Mouse (Mus musculus): ENCODE results near the gene Agtpbp1. TPM values are rescaled to one million over a fixed set of nuclear protein-coding genes. Genes with fewer than 3 reads are reported as not detected.

Gene Agtpbp1
- polyA plus RNA-seq, 1 experiment from 2014 or later: 7.3 TPM

DNA sequence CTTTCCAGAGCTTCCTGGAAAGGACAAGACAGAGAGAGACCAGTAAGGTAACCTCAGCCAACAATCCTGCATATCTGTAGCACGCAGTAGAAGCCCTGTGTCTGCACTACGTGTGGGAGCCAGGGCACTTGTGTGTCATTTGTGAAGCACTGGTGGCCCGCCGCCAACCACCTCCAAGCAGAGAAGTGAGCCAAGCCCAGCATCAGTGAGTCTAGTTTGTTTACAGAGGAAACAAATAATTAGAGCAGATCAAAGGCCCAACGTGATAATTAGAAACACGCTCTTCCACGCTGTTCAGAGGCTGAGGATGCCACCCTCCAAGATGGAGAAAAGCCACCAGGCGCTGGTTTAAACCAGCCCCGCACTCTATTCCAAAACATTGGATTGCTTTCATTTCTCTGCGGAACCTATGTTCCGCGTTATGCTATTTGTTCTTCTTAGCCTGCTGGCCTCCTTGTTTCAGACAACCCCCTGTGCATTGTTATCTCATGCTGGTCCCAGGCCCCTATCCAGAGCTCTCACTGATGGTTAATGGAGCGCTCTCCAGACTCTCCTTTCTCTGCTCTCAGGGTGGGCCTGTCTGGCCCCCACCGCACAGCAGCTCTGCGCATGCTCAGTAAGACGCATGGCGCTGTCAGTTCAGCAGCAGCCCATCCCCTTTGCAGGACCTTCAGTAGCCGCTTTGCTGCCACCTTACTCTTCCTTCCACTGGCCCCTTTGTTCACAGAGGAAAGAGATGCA lies 153.7 kb downstream of the Agtpbp1 start:
- WGBS (ENCODE audit: insufficient replicate concordance): 59% methylated on average over 18 of the region's 18 CpGs
- H3K4me2 ChIP-seq (ENCODE audit: low read depth, low read length): no peak overlapping the region
- H3K27ac ChIP-seq (ENCODE audit: low read length): no peak overlapping the region
- no peaks in the 10 kb centered on the region for H3K36me3 ChIP-seq (ENCODE audit: control insufficient read depth, insufficient read depth)
- H3K4me1 ChIP-seq (ENCODE audit: control insufficient read depth, low read depth, low read length): no peaks in the 10 kb centered on the region
- H3K27me3 ChIP-seq (ENCODE audit: control insufficient read depth, insufficient read depth, low read depth, low read length): no peaks in the 10 kb centered on the region
- H3K4me3 ChIP-seq (ENCODE audit: low read depth, low read length): no peak overlapping the region
- H3K9ac ChIP-seq (ENCODE audit: low read depth, low read length): no peak overlapping the region
- no peak for ATAC-seq (ENCODE audit: low read depth)
- H3K9me3 ChIP-seq (replicated peaks; ENCODE audit: control insufficient read depth, low read length): no peaks in the 10 kb centered on the region

GRCm38 (mm10) chr13:59429369-59429768 lies 155.7 kb downstream of the Agtpbp1 start:
- no peaks in the 10 kb centered on the region for H3K4me1 ChIP-seq (ENCODE audit: control insufficient read depth, low read depth, low read length)
- H3K27me3 ChIP-seq (ENCODE audit: control insufficient read depth, insufficient read depth, low read depth, low read length): no peaks in the 10 kb centered on the region
- WGBS (ENCODE audit: insufficient replicate concordance): 56% methylated on average over 6 of the region's 6 CpGs

DNA sequence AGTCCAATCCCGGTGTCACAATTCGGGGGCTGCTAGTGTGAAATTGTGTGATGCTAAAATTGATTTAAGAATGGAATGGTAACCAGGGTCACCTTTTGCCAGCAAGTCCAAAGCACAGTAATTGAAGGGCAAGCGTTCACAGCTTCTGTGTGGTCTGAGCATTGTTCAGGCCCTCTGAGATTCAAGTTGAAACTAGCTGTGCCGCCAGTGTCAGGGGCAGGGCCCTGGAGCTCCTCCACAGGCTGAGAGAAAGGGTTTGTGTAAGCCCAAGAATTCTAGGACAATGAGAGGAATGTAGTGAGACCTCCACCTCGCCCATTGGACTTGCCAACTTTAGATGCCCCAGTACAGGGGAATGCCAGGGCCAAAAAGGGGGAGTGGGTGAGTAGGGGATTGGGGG lies 161.2 kb downstream of the Agtpbp1 start:
- 58% methylated on average over 5 of the region's 5 CpGs for WGBS (ENCODE audit: insufficient replicate concordance)
- Histone ChIP-seq H3K4me1 (ENCODE audit: control insufficient read depth, low read depth, low read length) (no peaks in the 10 kb centered on the region), H3K4me2 (ENCODE audit: low read depth, low read length) (no peak overlapping the region), H3K36me3 (ENCODE audit: control insufficient read depth, insufficient read depth) (no peaks in the 10 kb centered on the region), H3K27me3 (ENCODE audit: control insufficient read depth, insufficient read depth, low read depth, low read length) (no peaks in the 10 kb centered on the region), H3K4me3 (ENCODE audit: low read depth, low read length) (no peak overlapping the region), H3K9me3 (replicated peaks; ENCODE audit: control insufficient read depth, low read length) (no peaks in the 10 kb centered on the region), H3K27ac (ENCODE audit: low read length) (no peak overlapping the region), H3K9ac (ENCODE audit: low read depth, low read length) (no peak overlapping the region)
- ATAC-seq (ENCODE audit: low read depth): no peak

More at GRCm38 (mm10) chr13:59429369-59429768, 155.7 kb downstream of the Agtpbp1 start:
- no peak overlapping the region for H3K4me3 ChIP-seq (ENCODE audit: low read depth, low read length)
- no peaks in the 10 kb centered on the region for H3K36me3 ChIP-seq (ENCODE audit: control insufficient read depth, insufficient read depth)
- no peaks in the 10 kb centered on the region for H3K9me3 ChIP-seq (replicated peaks; ENCODE audit: control insufficient read depth, low read length)
- H3K9ac ChIP-seq (ENCODE audit: low read depth, low read length): no peak overlapping the region
- H3K4me2 ChIP-seq (ENCODE audit: low read depth, low read length): no peak overlapping the region
- ATAC-seq (ENCODE audit: low read depth): no peak
- no peak overlapping the region for H3K27ac ChIP-seq (ENCODE audit: low read length)

- Histone ChIP-seq H3K27ac (ENCODE audit: low read length) (no peak overlapping the region), H3K4me3 (ENCODE audit: low read depth, low read length) (no peak overlapping the region), H3K4me1 (ENCODE audit: control insufficient read depth, low read depth, low read length) (no peaks in the 10 kb centered on the region), H3K27me3 (ENCODE audit: control insufficient read depth, insufficient read depth, low read depth, low read length) (no peaks in the 10 kb centered on the region), H3K36me3 (ENCODE audit: control insufficient read depth, insufficient read depth) (no peaks in the 10 kb centered on the region), H3K9ac (ENCODE audit: low read depth, low read length) (no peak overlapping the region), H3K9me3 (replicated peaks; ENCODE audit: control insufficient read depth, low read length) (no peaks in the 10 kb centered on the region), H3K4me2 (ENCODE audit: low read depth, low read length) (no peak overlapping the region)
- WGBS (ENCODE audit: insufficient replicate concordance): 63% methylated on average over 15 of the region's 15 CpGs
- ATAC-seq (ENCODE audit: low read depth): no peak
Observed at GRCm38 (mm10) chr13:59416530-59417230, 168.3 kb downstream of the Agtpbp1 start.

GRCm38 (mm10) chr13:59413885-59414284 lies 171.1 kb downstream of the Agtpbp1 start:
- H3K27me3 ChIP-seq (ENCODE audit: control insufficient read depth, insufficient read depth, low read depth, low read length): no peaks in the 10 kb centered on the region
- no peaks in the 10 kb centered on the region for H3K9me3 ChIP-seq (replicated peaks; ENCODE audit: control insufficient read depth, low read length)
- no peak overlapping the region for H3K27ac ChIP-seq (ENCODE audit: low read length)
- no peak overlapping the region for H3K4me3 ChIP-seq (ENCODE audit: low read depth, low read length)
- no peaks in the 10 kb centered on the region for H3K36me3 ChIP-seq (ENCODE audit: control insufficient read depth, insufficient read depth)
- no peaks in the 10 kb centered on the region for H3K4me1 ChIP-seq (ENCODE audit: control insufficient read depth, low read depth, low read length)
- ATAC-seq (ENCODE audit: low read depth): no peak
- H3K4me2 ChIP-seq (ENCODE audit: low read depth, low read length): no peak overlapping the region
- no peak overlapping the region for H3K9ac ChIP-seq (ENCODE audit: low read depth, low read length)
- 73% methylated on average over 9 of the region's 9 CpGs for WGBS (ENCODE audit: insufficient replicate concordance)

DNA sequence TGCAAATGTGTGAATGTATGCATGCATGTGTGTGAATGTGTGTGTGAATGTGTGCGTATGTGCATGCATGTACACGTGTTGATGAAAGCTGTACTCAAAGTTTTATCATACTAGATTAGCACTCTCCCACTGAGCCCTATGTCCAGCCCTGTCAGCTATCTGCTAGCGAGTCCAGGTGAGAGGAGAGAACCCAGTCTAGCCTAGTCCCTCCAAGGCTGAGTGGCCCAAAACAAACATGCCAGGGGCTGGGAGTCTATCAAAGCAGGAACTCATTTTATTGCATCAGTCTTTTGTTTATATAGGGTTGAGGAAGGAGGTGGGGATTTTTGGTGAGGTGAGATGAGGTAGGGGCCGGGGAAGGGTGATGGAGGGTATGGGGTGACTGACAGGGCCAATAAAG lies 172.4 kb downstream of the Agtpbp1 start:
- Histone ChIP-seq H3K9ac (ENCODE audit: low read depth, low read length) (no peak overlapping the region), H3K27me3 (ENCODE audit: control insufficient read depth, insufficient read depth, low read depth, low read length) (no peaks in the 10 kb centered on the region), H3K4me3 (ENCODE audit: low read depth, low read length) (no peak overlapping the region), H3K4me1 (ENCODE audit: control insufficient read depth, low read depth, low read length) (no peaks in the 10 kb centered on the region), H3K36me3 (ENCODE audit: control insufficient read depth, insufficient read depth) (no peaks in the 10 kb centered on the region), H3K4me2 (ENCODE audit: low read depth, low read length) (no peak overlapping the region), H3K9me3 (replicated peaks; ENCODE audit: control insufficient read depth, low read length) (no peaks in the 10 kb centered on the region), H3K27ac (ENCODE audit: low read length) (no peak overlapping the region)
- 60% methylated on average over 4 of the region's 4 CpGs for WGBS (ENCODE audit: insufficient replicate concordance)
- no peak for ATAC-seq (ENCODE audit: low read depth)

DNA sequence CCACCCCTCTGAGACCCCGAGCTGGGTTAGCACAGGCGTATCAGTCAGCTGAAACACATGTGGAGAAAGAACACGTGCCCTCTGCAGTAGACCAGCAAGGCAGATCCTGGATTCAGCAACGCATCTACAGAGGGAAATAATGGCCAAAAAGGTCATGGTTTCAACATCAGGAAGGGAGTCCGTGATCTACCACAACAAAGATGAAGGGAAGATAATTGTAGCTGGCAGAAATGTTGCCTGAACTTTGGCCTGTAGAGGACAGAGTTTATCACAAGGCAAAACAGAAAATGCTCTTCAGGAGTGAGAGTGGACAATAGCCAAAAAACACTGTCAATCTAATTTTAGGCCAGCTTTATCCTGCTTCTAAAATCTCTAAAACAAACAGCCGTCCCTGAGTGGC lies 177.8 kb downstream of the Agtpbp1 start:
- ATAC-seq (ENCODE audit: low read depth): no peak
- H3K4me3 ChIP-seq (ENCODE audit: low read depth, low read length): no peak overlapping the region
- WGBS (ENCODE audit: insufficient replicate concordance): 59% methylated on average over 6 of the region's 6 CpGs

DNA sequence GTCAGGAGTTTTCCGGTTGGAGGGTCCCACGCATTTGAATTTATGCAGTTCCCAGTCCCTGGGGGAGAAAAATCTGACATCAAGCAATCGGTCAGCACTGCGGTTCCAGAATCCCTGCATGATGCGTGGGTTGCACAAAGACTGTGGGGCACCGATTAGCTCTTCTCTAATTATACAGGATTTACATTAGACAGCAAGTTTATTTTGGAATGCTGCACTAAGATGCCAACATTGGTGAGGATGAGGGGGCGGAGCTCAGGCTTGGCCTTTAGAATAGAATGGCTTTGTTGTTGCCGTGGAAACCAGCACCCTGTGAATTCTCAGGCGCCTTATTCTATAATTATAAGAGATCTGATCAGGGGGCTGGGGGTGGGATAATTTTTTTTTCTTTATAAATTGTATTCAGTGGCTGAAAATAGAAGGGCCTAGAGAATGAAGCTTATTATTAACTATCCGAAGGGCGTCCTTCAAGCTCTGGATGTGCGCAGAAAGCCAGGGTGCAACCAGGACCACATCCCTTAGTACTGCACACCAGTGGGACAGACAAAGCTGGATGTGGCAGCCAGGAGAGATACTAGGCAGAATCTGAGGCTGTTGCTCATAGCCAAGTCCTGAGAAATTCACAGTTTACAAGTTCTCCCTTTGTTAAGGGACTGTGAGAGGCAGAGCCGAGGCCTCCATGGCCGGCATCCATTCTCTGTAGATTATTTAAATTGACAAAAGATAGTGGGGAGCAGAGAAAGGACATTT lies 182.8 kb downstream of the Agtpbp1 start:
- H3K9me3 ChIP-seq (replicated peaks; ENCODE audit: control insufficient read depth, low read length): no peaks in the 10 kb centered on the region
- H3K4me3 ChIP-seq (ENCODE audit: low read depth, low read length): no peak overlapping the region
- no peak overlapping the region for H3K9ac ChIP-seq (ENCODE audit: low read depth, low read length)
- H3K27me3 ChIP-seq (ENCODE audit: control insufficient read depth, insufficient read depth, low read depth, low read length): no peaks in the 10 kb centered on the region
- ATAC-seq (ENCODE audit: low read depth): no peak
- H3K36me3 ChIP-seq (ENCODE audit: control insufficient read depth, insufficient read depth): no peaks in the 10 kb centered on the region
- WGBS (ENCODE audit: insufficient replicate concordance): 75% methylated on average over 14 of the region's 14 CpGs
- no peak overlapping the region for H3K27ac ChIP-seq (ENCODE audit: low read length)
- H3K4me1 ChIP-seq (ENCODE audit: control insufficient read depth, low read depth, low read length): no peaks in the 10 kb centered on the region
- H3K4me2 ChIP-seq (ENCODE audit: low read depth, low read length): no peak overlapping the region

More for the DNA sequence above, 177.8 kb downstream of the Agtpbp1 start:
- H3K4me1 ChIP-seq (ENCODE audit: control insufficient read depth, low read depth, low read length): no peaks in the 10 kb centered on the region
- H3K36me3 ChIP-seq (ENCODE audit: control insufficient read depth, insufficient read depth): no peaks in the 10 kb centered on the region
- H3K9ac ChIP-seq (ENCODE audit: low read depth, low read length): no peak overlapping the region
- no peaks in the 10 kb centered on the region for H3K27me3 ChIP-seq (ENCODE audit: control insufficient read depth, insufficient read depth, low read depth, low read length)
- no peaks in the 10 kb centered on the region for H3K9me3 ChIP-seq (replicated peaks; ENCODE audit: control insufficient read depth, low read length)
- H3K4me2 ChIP-seq (ENCODE audit: low read depth, low read length): no peak overlapping the region
- no peak overlapping the region for H3K27ac ChIP-seq (ENCODE audit: low read length)

DNA sequence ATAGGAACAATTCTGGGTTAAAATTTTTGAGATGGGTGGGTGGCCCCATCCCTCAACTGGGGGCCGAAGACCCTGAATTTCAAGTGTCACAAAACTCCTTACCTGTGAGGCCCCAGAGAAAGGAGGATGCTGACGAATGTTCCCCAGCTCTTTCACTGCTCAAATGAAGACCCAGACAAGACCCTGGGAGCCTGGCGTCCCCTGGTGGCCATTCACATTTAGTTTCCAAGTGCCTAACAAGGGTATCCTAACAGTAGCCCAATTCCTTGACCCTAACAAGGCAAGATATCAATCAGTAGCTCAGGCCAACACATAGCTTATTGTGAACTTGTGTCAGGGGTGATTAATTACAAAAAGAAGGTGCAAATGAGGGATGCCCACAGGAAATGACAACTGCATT lies 187.5 kb downstream of the Agtpbp1 start:
- WGBS (ENCODE audit: insufficient replicate concordance): 23% methylated on average over 3 of the region's 3 CpGs
- Histone ChIP-seq H3K9me3 (replicated peaks; ENCODE audit: control insufficient read depth, low read length) (no peaks in the 10 kb centered on the region), H3K36me3 (ENCODE audit: control insufficient read depth, insufficient read depth) (no peaks in the 10 kb centered on the region), H3K27me3 (ENCODE audit: control insufficient read depth, insufficient read depth, low read depth, low read length) (no peaks in the 10 kb centered on the region), H3K4me3 (ENCODE audit: low read depth, low read length) (no peak overlapping the region), H3K4me1 (ENCODE audit: control insufficient read depth, low read depth, low read length) (no peaks in the 10 kb centered on the region), H3K27ac (ENCODE audit: low read length) (no peak overlapping the region), H3K9ac (ENCODE audit: low read depth, low read length) (no peak overlapping the region), H3K4me2 (ENCODE audit: low read depth, low read length) (no peak overlapping the region)
- ATAC-seq (ENCODE audit: low read depth): no peak
